Mouse (Mus musculus): Measurements from ENCODE around the gene Hspb1.

DNA sequence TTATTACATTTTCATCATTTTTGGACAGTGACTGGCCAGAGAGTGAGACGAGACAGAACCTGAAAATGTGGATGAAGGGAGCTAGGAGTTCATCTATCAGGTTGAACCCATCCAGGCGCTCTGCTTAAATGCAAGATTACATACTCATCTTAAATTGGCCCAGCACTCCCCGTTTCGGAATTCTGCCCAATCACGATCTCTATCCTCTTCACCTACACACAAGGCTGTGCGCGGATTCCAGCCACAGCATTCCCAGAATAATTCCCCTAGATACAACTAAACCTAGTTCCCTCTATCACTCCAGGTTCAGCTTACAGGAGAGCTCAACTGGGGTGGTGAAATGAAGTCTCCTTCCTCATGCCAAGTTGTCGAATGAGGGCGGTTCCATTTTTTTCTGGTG lies 43.8 kb downstream of the Hspb1 start:
- TF ChIP-seq CTCF (IDR thresholded peaks at IDR 0.05; ENCODE audit: low read depth, low read length) (no peak), TAL1 (conservative IDR thresholded peaks at IDR 0.05; ENCODE audit: low read depth, low read length) (no peak), GATA1 (IDR thresholded peaks at IDR 0.05; ENCODE audit: borderline replicate concordance, low read length) (no peak), POLR2AphosphoS5 (IDR thresholded peaks at IDR 0.05; ENCODE audit: insufficient replicate concordance, low read depth, low read length) (no peak), GATA2 (IDR thresholded peaks at IDR 0.05; ENCODE audit: borderline replicate concordance, low read depth, low read length) (no peak)

Data from G1E (cell line).